Mouse (Mus musculus) thymus, postnatal 0 days (tissue): ENCODE data around the gene Mprip. TPM values are rescaled to one million over a fixed set of nuclear protein-coding genes. Genes with fewer than 3 reads are reported as not detected.
"Not testable (repeated sequence)": the region's sequence is repeated elsewhere in the genome, so short reads cannot be mapped to it uniquely, and the experiment has no call there.

ENCODE experiments used
- DNase-seq: peaks from one replicate; pipeline ENCODE4 v3.0.0-alpha.2; 2015; ENCODE audit warnings: low spot score
- polyA plus RNA-seq: library from polyadenylated mRNA; unstranded; fragments of >200 nt; fragmentation: Nextera tagmentation; extraction: Ambion mirVana; gene quantifications from 2 replicates; pipeline ENCODE4 v1.2.1, GENCODE M21; 2015

Mprip gene
- polyA plus RNA-seq: 46.7 and 55.6 TPM in 2 replicates

GRCm38 (mm10) chr11:59661005-59661404 lies at the start of gene Mprip:
Gene Mprip (plus strand): TSS chr11:59661305.
- no peak for DNase-seq

GRCm38 (mm10) chr11:59611646-59612045 lies 49.5 kb upstream of the Mprip start:
- DNase-seq: no peak

DNA sequence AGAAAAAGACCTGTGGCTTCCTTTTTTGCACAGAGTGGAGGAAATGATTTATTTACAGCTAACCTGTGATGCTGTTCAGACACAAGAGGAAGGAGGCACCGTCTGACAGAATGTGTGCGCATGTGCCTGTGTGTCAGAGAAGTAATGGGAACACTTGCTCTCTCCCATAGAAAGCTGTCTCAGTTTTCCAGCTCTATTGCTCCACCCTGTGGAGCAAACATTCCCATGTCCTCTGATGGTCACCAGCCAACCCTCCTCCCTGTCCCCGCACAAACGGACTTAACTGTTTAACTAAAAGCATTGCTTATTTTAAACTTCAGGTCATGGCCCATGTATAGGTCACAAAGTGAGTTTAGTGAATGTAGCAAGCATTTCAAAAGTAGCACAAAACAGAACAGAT lies 47.0 kb upstream of the Mprip start:
- no peak for DNase-seq

- DNase-seq: not testable (repeated sequence)
Measured at GRCm38 (mm10) chr11:59616986-59617385, 44.1 kb upstream of the Mprip start.

GRCm38 (mm10) chr11:59622214-59622613 lies 38.9 kb upstream of the Mprip start:
- no peak for DNase-seq

- DNase-seq: peak; percentile 84
Measured at GRCm38 (mm10) chr11:59624017-59624630, 37.0 kb upstream of the Mprip start.

GRCm38 (mm10) chr11:59626192-59626591 lies 34.9 kb upstream of the Mprip start:
- DNase-seq: no peak

- DNase-seq: peak; percentile 56
Measured at GRCm38 (mm10) chr11:59628177-59628576, 32.9 kb upstream of the Mprip start.

GRCm38 (mm10) chr11:59629871-59630270 lies 31.2 kb upstream of the Mprip start:
- no peak for DNase-seq

- no peak for DNase-seq
Measured at GRCm38 (mm10) chr11:59631980-59632379, 29.1 kb upstream of the Mprip start.

- peak; percentile 79 for DNase-seq
Measured at GRCm38 (mm10) chr11:59633037-59633436, 28.1 kb upstream of the Mprip start.

DNA sequence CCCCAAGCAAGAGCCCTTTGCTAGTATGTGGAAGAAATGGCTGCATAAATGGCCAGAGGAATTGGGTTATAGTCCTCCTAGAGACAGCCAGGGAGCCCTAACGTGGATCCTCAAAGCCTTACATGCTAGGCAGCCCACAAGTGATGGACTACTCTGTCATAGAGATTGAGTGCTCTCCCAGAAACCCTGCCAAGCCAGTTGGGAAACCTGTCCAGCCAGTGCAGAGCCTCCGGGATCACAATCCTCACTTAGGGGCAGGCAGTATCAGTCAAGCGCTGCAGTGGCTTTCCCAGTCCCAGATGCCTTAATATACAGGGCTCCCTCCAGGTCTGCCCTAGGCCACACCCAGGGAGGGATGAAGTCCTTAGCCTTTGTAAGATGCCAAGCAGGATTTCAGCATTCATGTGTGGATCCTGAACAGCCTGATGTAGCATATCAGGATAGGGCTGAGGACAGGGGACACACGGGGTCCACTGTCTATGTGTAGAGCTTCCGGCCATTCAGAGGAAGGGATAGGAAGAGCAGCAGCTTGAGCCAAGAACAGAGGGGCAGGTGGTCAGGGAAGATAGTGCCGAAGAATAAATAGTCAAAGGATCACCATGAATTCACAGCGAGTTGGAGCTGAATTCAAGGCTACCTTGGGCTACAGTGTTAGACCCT lies 27.0 kb upstream of the Mprip start:
- DNase-seq: no peak

- no peak for DNase-seq
Measured at GRCm38 (mm10) chr11:59635251-59635795, 25.8 kb upstream of the Mprip start.

- DNase-seq: no peak
Measured at GRCm38 (mm10) chr11:59635821-59636694, 25.0 kb upstream of the Mprip start.

GRCm38 (mm10) chr11:59636695-59637414 lies 24.2 kb upstream of the Mprip start:
- DNase-seq: peak; percentile 39

DNA sequence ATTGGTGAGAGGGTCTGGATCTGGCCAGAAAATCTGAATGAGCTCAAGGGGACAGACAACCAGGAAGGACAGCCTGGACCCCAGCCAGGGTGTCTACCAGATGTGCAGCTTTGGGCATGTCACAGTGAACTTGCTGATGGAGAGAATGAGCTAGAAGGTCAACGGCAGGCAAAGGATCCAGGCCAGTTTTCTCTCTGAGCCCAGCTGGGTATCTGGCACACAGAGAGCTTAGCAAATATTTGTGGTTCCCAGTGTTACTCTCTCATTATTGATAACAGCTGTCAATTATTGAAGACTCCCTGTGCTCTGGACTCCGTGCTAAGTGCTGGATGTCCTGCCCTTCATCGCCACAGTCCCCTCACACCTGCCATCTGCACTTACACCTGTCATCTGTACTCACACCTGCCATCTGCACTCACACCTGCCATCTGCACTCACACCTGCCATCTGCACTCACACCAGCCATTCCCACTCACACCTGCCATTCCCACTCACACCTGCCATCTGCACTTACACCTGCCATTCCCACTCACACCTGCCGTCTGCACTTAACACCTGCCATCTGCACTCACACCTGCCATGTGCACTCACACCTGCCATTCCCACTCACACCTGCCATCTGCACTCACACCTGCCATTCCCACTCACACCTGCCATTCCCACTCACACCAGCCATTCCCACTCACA lies 21.0 kb upstream of the Mprip start:
- DNase-seq: no peak

GRCm38 (mm10) chr11:59641227-59641626 lies 19.9 kb upstream of the Mprip start:
- no peak for DNase-seq

- DNase-seq: no peak
Measured at GRCm38 (mm10) chr11:59642420-59642819, 18.7 kb upstream of the Mprip start.

GRCm38 (mm10) chr11:59645036-59645435 lies 16.1 kb upstream of the Mprip start:
- no peak for DNase-seq

GRCm38 (mm10) chr11:59649058-59649457 lies 12.0 kb upstream of the Mprip start:
- no peak for DNase-seq

DNA sequence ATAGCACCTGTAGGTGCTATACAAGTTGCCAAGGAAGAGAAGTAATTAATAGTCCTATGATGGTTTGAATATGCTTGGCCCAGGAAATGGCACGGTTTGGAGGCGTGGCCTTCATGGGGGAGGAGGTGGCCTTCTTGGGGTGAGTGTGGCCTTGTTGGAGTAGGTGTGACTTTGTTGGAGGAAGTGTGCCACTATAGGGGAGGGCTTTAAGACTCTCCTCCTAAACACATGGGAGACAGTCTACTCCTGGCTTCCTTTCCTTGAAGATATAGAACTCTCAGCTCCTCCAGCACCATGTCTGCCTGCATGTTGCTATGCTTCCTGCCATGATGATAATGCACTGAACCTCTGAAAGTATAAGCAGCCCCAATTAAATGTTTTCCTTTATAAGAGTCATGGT lies 8.1 kb upstream of the Mprip start:
- no peak for DNase-seq
